Mouse (Mus musculus) embryonic fibroblast, embryonic 13.5 days (primary cell): Measurements from ENCODE around the gene Pcdh9.

Source experiments
- CTCF ChIP-seq: IDR thresholded peaks from 2 replicates; pipeline ENCODE4 v1.5.1; 2011; ENCODE audit warnings: mild to moderate bottlenecking, control low read depth, low read length, moderate library complexity, borderline replicate concordance; ENCODE audit not compliant: insufficient read depth
- POLR2A ChIP-seq: IDR thresholded peaks from 2 replicates; pipeline ENCODE4 v1.6.1; 2011; ENCODE audit warnings: low read depth, mild to moderate bottlenecking, control low read depth, low read length, moderate library complexity

GRCm38 (mm10) chr14:93095081-93095480 lies 795.4 kb downstream of the Pcdh9 start:
- no peak for TF ChIP-seq POLR2A
- no peak for TF ChIP-seq CTCF
